Mouse (Mus musculus): ENCODE data around the gene Arhgap23. TPM values are rescaled to one million over a fixed set of nuclear protein-coding genes. Genes with fewer than 3 reads are reported as not detected.
A peak's percentile ranks its signal among the peaks of the same experiment; 100 is the strongest.

The Arhgap23 gene
- polyA plus RNA-seq (2016; fragmentation: Nextera tagmentation; extraction: Ambion mirVana): 12.4 and 12.5 TPM in 2 replicates

DNA sequence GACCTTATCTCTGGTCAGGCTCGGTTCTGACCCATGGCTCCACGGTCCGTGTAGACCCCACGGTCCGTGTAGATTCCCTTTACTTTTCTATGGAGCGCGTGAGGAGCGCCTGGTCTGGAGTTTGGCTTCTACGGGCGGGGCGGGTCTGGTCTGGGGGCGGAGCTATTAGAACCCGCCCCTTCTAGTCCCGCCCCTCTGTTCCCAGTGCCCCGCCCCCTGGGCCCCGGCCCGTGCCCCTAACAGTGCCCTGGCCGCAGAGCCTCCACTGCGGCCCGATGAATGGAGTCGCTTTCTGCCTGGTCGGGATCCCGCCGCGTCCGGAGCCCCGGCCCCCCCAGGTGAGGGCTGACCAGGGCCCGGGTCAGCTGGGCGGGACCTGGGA, at the start of gene Arhgap23:
Gene Arhgap23 (plus strand): TSS at position 204 of the 382 bp plus-strand sequence.
- H3K9ac ChIP-seq: peak within 1 kb of the TSS; percentile 93
- no peaks in the 10 kb centered on the region for H3K27me3 ChIP-seq (replicated peaks)
- peak; percentile 86 for ATAC-seq (ENCODE audit: insufficient number of reproducible peaks, low FRiP score)
- H3K4me2 ChIP-seq: peak within 1 kb of the TSS; percentile 89
- peaks cover 54% of the 10 kb centered on the region for H3K4me1 ChIP-seq (replicated peaks)
- H3K36me3 ChIP-seq: peaks cover under 1% of the 10 kb centered on the region; the same call in 1 of the 2 replicates
- under 1% methylated on average over 28 of the region's 29 CpGs for WGBS
- H3K9me3 ChIP-seq (replicated peaks): no peaks in the 10 kb centered on the region
- H3K4me3 ChIP-seq: peak within 1 kb of the TSS; percentile 94
- peak within 1 kb of the TSS; percentile 90 for H3K27ac ChIP-seq (ENCODE audit: poor library complexity, severe bottlenecking)

DNA sequence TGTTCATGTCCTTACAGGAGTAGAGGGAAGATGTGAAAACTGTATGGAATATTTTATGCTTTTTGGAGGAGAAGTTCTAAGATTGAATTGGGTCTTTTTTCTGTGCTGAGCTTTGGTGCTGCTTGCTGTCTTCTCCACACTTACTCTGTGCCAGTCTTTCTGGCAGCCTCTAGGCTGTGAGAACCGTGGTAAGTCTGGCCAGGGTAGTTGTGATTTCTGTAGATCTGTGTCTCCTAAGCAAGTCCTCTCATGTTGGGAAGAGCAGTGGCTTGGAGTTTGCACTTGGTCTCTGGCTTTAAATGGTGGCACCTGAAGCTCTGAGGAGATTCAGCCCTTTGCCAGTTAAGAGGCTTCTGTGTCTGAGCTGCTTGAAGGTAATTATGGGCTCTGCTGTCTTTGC, 49.8 kb upstream of the Arhgap23 start:
- Histone ChIP-seq H3K9ac (peak overlapping the region; percentile 8; the same call in 1 of the 2 replicates), H3K4me3 (no peak overlapping the region), H3K4me1 (replicated peaks) (peaks cover 34% of the 10 kb centered on the region), H3K27ac (ENCODE audit: poor library complexity, severe bottlenecking) (no peak overlapping the region), H3K36me3 (no peaks in the 10 kb centered on the region), H3K27me3 (replicated peaks) (no peaks in the 10 kb centered on the region), H3K4me2 (peak overlapping the region; percentile 92), H3K9me3 (replicated peaks) (no peaks in the 10 kb centered on the region)
- WGBS: 43% methylated on average over 1 of the region's 1 CpGs
- no peak for ATAC-seq (ENCODE audit: insufficient number of reproducible peaks, low FRiP score)

DNA sequence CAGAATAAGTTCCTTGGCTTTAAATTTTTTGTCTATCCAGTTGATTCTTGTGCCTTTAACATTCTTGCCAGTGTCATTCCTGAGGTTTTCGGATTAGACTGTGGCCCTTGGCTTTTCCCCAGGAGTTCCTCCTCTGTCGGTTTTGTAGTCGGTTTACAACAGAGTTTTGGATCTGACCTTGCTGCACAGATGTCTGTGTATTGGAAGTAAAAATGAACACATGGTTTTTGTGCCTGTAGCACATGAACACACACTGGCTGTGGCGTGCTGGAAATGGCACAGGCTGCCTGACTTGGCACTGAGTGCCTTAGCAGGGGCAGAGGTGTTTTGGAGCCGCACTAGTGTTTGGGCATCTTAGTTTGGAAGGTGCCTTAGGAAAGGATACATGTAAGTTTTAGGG, 46.8 kb upstream of the Arhgap23 start:
- 83% methylated on average over 5 of the region's 5 CpGs for WGBS
- H3K36me3 ChIP-seq: no peaks in the 10 kb centered on the region
- no peak overlapping the region for H3K27ac ChIP-seq (ENCODE audit: poor library complexity, severe bottlenecking)
- H3K9ac ChIP-seq: no peak overlapping the region
- H3K4me2 ChIP-seq: no peak overlapping the region
- peaks cover 59% of the 10 kb centered on the region for H3K4me1 ChIP-seq (replicated peaks)
- no peaks in the 10 kb centered on the region for H3K9me3 ChIP-seq (replicated peaks)
- no peak for ATAC-seq (ENCODE audit: insufficient number of reproducible peaks, low FRiP score)
- H3K4me3 ChIP-seq: no peak overlapping the region
- no peaks in the 10 kb centered on the region for H3K27me3 ChIP-seq (replicated peaks)

DNA sequence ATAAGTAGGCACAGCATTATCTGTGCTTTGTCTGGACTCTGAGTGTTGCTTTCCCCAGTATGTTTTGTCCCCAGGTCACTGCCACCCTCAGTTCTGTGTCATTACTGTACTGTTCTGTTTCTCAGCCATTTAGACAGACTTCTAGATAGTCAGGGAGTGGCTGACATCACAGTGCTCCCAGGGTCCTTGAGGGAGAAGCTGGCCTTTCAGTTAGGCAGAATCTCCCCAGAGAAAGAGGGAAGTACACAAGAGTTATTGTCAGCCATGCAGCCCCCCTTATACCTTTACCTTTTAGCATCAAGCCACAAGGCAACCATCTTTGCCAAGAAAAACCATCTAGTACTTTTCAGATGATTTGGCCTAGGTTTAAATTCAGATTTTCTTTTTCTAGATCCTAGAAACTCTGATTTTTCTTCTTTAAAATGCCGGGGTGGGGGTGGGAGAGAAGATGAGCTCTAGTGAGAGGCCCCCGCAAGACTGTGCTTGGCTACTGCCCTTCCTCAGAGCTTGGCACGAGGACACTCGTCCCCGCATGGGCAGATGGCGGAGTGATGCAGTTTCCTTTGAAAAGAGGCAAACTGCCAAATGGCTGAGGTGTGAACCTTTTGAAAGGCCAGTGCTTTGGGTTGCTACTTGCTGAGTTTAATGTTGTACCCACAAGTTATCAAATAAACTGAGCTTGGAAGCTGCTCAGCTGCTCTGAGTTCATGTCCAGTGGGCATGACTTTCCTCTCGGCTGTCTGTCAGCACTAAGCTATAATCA, 44.8 kb upstream of the Arhgap23 start:
- H3K4me2 ChIP-seq: no peak overlapping the region
- H3K9ac ChIP-seq: no peak overlapping the region
- 63% methylated on average over 7 of the region's 7 CpGs for WGBS
- H3K9me3 ChIP-seq (replicated peaks): no peaks in the 10 kb centered on the region
- no peak overlapping the region for H3K4me3 ChIP-seq
- no peaks in the 10 kb centered on the region for H3K27me3 ChIP-seq (replicated peaks)
- H3K4me1 ChIP-seq (replicated peaks): peaks cover 45% of the 10 kb centered on the region
- H3K27ac ChIP-seq (ENCODE audit: poor library complexity, severe bottlenecking): no peak overlapping the region
- ATAC-seq (ENCODE audit: insufficient number of reproducible peaks, low FRiP score): no peak
- peaks cover 11% of the 10 kb centered on the region for H3K36me3 ChIP-seq

DNA sequence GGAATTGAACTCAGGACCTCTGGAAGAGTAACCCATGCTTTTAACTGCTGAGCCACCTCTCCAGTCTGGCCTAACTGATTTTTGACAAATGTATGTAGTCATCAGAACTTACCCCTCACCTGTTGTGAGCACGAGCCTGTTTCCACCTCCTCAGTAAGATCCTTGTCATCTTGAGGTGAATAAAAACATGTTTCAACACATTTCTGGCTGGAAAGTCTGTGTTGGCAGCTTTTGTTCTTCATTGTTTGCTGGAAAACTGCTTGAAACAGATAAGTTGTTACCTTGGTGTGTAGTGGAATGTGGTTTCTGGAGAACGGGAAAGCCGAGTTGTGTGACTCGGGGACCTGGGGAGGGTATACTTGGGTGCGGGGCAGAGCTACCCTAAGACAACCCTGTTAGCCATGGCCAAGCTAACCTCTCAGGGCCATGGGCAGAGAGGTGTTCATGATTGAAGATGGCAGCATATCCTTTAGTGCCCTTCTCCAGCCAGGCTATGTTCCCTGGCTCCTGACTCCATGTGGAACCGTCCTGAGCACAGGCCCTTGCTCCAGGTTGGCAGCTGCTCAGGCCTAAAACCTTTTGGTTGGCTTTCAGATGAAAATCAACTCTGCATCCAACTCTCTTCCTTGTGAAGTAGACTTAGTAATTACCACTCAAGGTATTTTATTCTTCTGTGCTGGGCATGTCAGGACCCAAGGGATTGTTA, 43.0 kb upstream of the Arhgap23 start:
- no peak overlapping the region for H3K4me2 ChIP-seq
- peaks cover 29% of the 10 kb centered on the region for H3K36me3 ChIP-seq
- H3K27ac ChIP-seq (ENCODE audit: poor library complexity, severe bottlenecking): no peak overlapping the region
- WGBS: 78% methylated on average over 6 of the region's 6 CpGs
- peaks cover 38% of the 10 kb centered on the region for H3K4me1 ChIP-seq (replicated peaks)
- no peaks in the 10 kb centered on the region for H3K9me3 ChIP-seq (replicated peaks)
- H3K9ac ChIP-seq: no peak overlapping the region
- no peaks in the 10 kb centered on the region for H3K27me3 ChIP-seq (replicated peaks)
- no peak overlapping the region for H3K4me3 ChIP-seq
- no peak for ATAC-seq (ENCODE audit: insufficient number of reproducible peaks, low FRiP score)

DNA sequence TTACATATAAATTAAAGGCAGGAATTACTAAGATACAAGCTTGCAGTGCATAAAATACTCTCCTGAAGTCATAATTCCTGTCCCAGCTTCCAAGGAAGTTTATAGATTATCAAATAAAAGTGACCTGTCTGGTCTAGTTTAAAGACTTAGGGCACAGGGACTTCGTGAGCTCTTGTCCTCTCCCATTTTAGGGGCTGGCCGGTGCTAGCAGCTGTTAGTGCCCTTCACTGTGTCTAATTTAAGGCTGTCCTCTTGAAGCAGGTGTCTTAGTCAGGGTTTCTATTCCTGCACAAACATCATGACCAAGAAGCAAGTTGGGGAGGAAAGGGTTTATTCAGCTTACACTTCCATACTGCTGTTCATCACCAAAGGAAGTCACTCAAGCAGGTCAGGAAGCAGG, 41.9 kb upstream of the Arhgap23 start:
- Histone ChIP-seq H3K27ac (ENCODE audit: poor library complexity, severe bottlenecking) (no peak overlapping the region), H3K9me3 (replicated peaks) (no peaks in the 10 kb centered on the region), H3K4me2 (no peak overlapping the region), H3K27me3 (replicated peaks) (no peaks in the 10 kb centered on the region), H3K36me3 (peaks cover 40% of the 10 kb centered on the region), H3K4me1 (replicated peaks) (peaks cover 31% of the 10 kb centered on the region), H3K4me3 (no peak overlapping the region), H3K9ac (no peak overlapping the region)
- ATAC-seq (ENCODE audit: insufficient number of reproducible peaks, low FRiP score): no peak
- WGBS: 55% methylated on average over 2 of the region's 2 CpGs

DNA sequence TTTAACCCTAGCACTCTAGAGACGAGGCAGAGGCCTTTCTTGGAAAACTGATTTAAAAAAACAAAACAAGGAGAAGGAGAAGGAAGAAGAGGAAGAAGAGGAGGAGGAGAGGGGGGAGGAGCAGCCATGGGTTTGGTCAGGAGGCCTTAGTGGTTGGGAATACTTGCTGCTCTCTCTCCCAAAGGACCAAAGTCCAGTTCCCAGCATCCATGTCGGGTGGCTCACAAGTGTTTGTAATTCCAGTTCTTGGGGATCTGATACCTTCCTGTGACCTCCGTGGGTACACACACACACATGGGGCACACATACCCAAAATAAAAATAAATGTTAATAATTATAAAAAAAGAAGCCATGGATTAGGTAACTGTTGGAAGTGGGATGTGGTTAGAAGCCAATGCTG, 35.3 kb upstream of the Arhgap23 start:
- no peaks in the 10 kb centered on the region for H3K27me3 ChIP-seq (replicated peaks)
- no peak overlapping the region for H3K4me3 ChIP-seq
- no peak overlapping the region for H3K27ac ChIP-seq (ENCODE audit: poor library complexity, severe bottlenecking)
- no peaks in the 10 kb centered on the region for H3K4me1 ChIP-seq (replicated peaks)
- H3K9me3 ChIP-seq (replicated peaks): no peaks in the 10 kb centered on the region
- H3K36me3 ChIP-seq: peaks cover 79% of the 10 kb centered on the region
- no peak overlapping the region for H3K9ac ChIP-seq
- H3K4me2 ChIP-seq: no peak overlapping the region
- WGBS: 77% methylated on average over 3 of the region's 3 CpGs
- ATAC-seq (ENCODE audit: insufficient number of reproducible peaks, low FRiP score): no peak

DNA sequence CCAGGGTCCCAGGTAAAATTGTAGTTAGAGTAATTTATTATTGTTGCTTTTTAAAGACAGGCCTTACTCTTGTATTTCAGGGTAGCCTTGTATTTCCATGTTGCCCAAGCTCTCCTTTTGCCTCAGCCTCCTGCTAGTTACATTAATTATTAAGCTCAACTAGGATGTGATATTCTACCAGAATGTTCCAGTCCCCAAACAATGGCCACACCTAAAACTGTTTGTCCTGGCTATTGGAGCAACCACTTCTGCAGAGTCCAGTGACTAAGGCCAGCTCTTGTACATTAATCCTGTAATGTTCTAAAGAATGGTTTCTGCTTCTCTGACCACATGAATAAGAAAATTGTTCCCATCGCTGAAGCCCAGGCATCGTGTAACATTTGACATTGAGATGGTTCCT, 32.3 kb upstream of the Arhgap23 start:
- H3K36me3 ChIP-seq: peaks cover 68% of the 10 kb centered on the region
- no peak overlapping the region for H3K27ac ChIP-seq (ENCODE audit: poor library complexity, severe bottlenecking)
- no peaks in the 10 kb centered on the region for H3K27me3 ChIP-seq (replicated peaks)
- 86% methylated on average over 2 of the region's 2 CpGs for WGBS
- no peak overlapping the region for H3K9ac ChIP-seq
- H3K9me3 ChIP-seq (replicated peaks): no peaks in the 10 kb centered on the region
- ATAC-seq (ENCODE audit: insufficient number of reproducible peaks, low FRiP score): no peak
- H3K4me1 ChIP-seq (replicated peaks): no peaks in the 10 kb centered on the region
- H3K4me3 ChIP-seq: no peak overlapping the region
- no peak overlapping the region for H3K4me2 ChIP-seq

DNA sequence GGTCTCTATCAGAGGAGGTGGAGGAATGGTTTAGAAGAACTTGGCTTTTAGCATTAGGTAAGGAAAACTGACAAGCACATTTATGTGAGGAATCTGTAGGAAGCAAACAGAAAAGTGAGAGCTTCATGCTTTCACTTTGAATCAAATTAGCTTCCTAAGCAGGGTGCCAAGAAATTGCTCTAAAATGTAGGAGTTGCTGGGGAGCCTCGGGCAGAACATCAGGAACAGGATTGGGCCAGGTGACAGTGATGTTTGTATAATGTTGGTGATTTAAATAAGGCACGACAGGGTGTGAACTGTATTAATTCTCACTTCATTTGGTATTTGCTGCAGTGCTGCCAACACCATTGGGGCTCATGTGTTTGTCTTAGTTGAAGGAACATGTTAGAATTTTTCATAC, 31.6 kb upstream of the Arhgap23 start:
- no peak for ATAC-seq (ENCODE audit: insufficient number of reproducible peaks, low FRiP score)
- peaks cover 66% of the 10 kb centered on the region for H3K36me3 ChIP-seq
- H3K4me2 ChIP-seq: no peak overlapping the region
- H3K27ac ChIP-seq (ENCODE audit: poor library complexity, severe bottlenecking): no peak overlapping the region
- WGBS: 60% methylated on average over 2 of the region's 2 CpGs
- no peak overlapping the region for H3K4me3 ChIP-seq
- H3K27me3 ChIP-seq (replicated peaks): no peaks in the 10 kb centered on the region
- H3K9ac ChIP-seq: no peak overlapping the region
- H3K4me1 ChIP-seq (replicated peaks): no peaks in the 10 kb centered on the region
- H3K9me3 ChIP-seq (replicated peaks): no peaks in the 10 kb centered on the region

DNA sequence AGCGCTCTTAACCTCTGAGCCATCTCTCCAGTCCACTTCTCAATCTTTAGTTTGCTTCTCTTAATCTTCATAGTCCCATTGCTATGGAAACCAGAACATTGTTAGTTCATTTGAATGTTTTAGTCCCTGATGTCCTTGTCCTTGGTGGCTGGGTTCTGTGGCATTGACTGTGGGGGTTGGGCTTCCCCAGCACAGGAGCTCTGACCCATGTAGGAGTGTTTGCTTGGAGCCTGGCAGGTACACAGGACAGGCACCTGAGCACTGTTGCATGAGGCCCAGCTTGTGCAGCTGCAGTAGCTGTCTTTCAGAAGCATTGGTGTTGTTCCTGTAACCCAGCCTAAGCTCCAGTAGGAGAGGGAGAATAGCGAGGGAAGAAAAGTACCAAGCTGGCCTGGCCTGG, 27.5 kb upstream of the Arhgap23 start:
- Histone ChIP-seq H3K36me3 (peaks cover 72% of the 10 kb centered on the region), H3K9me3 (replicated peaks) (no peaks in the 10 kb centered on the region), H3K4me2 (no peak overlapping the region), H3K27ac (ENCODE audit: poor library complexity, severe bottlenecking) (no peak overlapping the region), H3K4me1 (replicated peaks) (peaks cover 24% of the 10 kb centered on the region), H3K9ac (no peak overlapping the region), H3K27me3 (replicated peaks) (no peaks in the 10 kb centered on the region), H3K4me3 (no peak overlapping the region)
- ATAC-seq (ENCODE audit: insufficient number of reproducible peaks, low FRiP score): no peak
- 89% methylated on average over 2 of the region's 2 CpGs for WGBS

DNA sequence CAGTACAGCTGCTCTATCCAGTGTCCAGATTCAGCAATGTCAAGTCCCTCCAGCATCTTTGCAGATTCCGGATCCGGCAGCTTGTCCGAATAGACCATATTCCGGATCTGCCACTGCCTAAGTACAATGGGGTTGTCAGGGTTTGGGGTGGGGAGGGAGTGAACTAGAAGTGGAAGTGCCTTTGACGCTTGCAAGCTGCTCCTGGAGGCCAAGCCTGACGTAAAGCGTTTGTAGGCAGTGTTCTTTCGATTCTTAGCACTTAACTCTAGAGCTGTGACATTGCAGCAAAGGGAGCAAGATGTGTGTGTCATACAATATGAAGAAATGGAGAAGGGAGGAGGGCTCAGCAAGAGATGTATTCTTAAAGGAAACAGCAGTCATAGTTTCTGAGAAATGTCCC, 26.2 kb upstream of the Arhgap23 start:
- H3K4me2 ChIP-seq: no peak overlapping the region
- WGBS: 80% methylated on average over 8 of the region's 8 CpGs
- peaks cover 35% of the 10 kb centered on the region for H3K4me1 ChIP-seq (replicated peaks)
- ATAC-seq (ENCODE audit: insufficient number of reproducible peaks, low FRiP score): no peak
- no peaks in the 10 kb centered on the region for H3K9me3 ChIP-seq (replicated peaks)
- peaks cover 72% of the 10 kb centered on the region for H3K36me3 ChIP-seq
- H3K27ac ChIP-seq (ENCODE audit: poor library complexity, severe bottlenecking): no peak overlapping the region
- H3K27me3 ChIP-seq (replicated peaks): no peaks in the 10 kb centered on the region
- no peak overlapping the region for H3K9ac ChIP-seq
- no peak overlapping the region for H3K4me3 ChIP-seq
